Mouse (Mus musculus) cerebellum, adult (tissue): ENCODE data around the gene Gm10401.
"Not testable (repeated sequence)": the region's sequence is repeated elsewhere in the genome, so short reads cannot be mapped to it uniquely, and the experiment has no call there.

Experiments used
- ATAC-seq: cut with Nextera tagmentation; 2 replicates; pipeline ENCODE4 v1.9.2; 2017; ENCODE audit warnings: mild to moderate bottlenecking, moderate library complexity, mixed read lengths; ENCODE audit not compliant: insufficient number of reproducible peaks, low FRiP score, low TSS enrichment

Gene Gm10401

GRCm38 (mm10) chr5:115120978-115121377 is 22.9 kb upstream of the Gm10401 start:
- no peak for ATAC-seq

GRCm38 (mm10) chr5:115118961-115119570 is 21.0 kb upstream of the Gm10401 start, which contains the start of gene Acads:
TSS of gene Acads (minus strand) at chr5:115119346.
- 0 out of 2 replicates have a peak, but pooled peaks have one; percentile 31 for ATAC-seq

- no peak for ATAC-seq
Measured at GRCm38 (mm10) chr5:115117467-115117866, 19.4 kb upstream of the Gm10401 start.

GRCm38 (mm10) chr5:115116426-115116825 is 18.3 kb upstream of the Gm10401 start:
- no peak for ATAC-seq

GRCm38 (mm10) chr5:115114501-115114900 is 16.4 kb upstream of the Gm10401 start:
- ATAC-seq: no peak

GRCm38 (mm10) chr5:115113244-115113643 is 15.1 kb upstream of the Gm10401 start:
- ATAC-seq: no peak

GRCm38 (mm10) chr5:115111156-115111555 is 13.1 kb upstream of the Gm10401 start:
- no peak for ATAC-seq

- ATAC-seq: not testable (repeated sequence)
Measured at GRCm38 (mm10) chr5:115103253-115103652, 5.2 kb upstream of the Gm10401 start.

DNA sequence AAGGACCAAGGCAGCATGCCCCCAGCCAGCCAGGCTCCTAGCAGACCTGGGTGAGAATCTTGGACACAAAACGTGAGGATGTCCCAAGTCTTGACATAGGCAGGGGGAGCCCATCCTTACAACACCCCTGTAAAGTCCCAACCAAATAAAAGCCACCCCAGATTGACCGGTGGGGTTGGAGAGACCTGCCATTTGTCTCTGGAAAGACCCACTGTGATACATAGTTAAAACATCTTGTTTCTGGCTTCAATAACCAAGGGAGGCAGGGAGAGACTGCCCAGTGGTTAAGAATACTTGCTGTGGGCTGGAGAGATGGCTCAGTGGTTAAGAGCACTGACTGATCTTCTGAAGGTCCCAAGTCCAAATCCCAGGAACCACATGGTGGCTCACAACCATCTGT is 4.1 kb upstream of the Gm10401 start:
- no peak for ATAC-seq

DNA sequence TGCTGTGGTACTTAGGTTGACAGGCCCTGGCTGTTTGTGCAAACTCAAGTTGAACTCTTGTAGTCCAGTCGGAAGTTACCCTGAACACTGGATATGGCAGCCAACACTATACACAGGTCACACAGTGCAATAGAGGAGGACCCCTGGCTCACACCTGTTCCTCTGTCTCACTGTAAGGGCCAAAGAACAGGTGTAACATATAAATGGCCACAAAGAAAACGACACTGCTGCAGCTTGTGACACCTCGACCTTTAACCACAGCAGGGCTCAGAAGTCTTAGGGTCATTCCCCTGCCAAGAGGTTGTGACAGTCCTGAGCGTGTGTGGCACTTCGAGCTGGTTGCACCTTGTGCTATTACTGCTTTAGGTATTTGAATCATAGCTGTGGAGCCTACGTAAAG is 2.4 kb upstream of the Gm10401 start:
- ATAC-seq: no peak

DNA sequence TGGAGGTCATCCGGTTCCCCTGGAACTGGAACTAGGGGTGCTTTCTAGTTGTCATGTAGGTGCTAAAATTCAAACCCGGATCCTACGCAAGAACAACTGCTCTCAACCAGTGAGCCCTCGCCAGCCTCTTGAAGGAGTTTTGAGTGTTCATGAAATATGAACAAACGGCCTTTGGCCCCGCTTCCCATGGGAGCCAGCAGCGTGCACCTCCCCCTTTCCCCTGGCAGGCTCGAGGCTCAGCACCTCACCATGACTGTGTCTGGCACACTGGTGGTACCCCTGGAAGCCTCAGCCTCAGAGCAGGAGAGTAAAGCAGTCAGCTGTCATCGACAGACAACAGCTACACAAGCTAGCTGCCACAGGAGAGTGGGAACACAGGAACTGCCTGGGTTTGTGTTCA is 1.9 kb upstream of the Gm10401 start:
- ATAC-seq: no peak

DNA sequence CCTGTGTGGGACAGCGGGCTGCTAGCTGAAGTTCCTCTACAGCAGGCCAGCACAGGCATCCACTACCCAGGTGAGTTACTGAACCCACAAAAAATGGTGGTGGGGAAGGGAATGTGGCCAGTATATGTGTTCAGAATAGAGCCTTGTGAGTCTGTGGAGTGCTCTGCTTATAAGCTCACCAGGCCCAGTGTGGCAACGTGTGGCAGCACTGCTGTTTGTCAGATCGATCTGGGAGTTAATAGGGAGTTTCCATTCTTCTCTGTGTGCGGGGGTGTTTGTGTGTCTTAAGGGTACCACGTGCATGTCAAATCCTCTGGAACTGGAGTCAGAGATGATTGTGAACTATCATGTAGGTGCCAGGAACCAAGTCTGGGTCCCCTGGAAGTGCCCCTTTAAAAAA is 1.4 kb upstream of the Gm10401 start:
- no peak for ATAC-seq

DNA sequence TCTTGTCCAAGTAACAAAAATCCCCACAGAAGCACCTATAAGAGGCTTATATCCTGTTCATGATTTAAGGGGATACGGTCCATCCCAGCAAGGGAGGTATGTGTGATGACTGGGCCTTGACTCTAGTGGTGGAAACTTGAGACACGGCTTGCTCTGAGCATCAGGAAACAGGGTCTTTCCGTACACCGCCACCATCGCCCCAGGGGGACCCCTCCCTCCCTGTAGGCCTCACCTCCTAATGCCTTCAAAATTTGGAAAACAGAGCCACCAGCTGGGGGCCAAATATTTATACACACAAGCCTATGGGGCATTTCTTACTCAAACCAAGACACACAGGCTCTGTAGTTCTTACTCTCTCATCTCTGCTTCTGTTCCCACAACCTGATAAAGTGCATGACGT is 6.3 kb downstream of the Gm10401 start:
- ATAC-seq: no peak

- no peak for ATAC-seq
Measured at GRCm38 (mm10) chr5:115091015-115091414, 7.1 kb downstream of the Gm10401 start.

GRCm38 (mm10) chr5:115089592-115090268 is 8.4 kb downstream of the Gm10401 start:
- no peak for ATAC-seq

- ATAC-seq: no peak
Measured at GRCm38 (mm10) chr5:115085675-115086074, 12.4 kb downstream of the Gm10401 start.

- ATAC-seq: no peak
Measured at GRCm38 (mm10) chr5:115083492-115083891, 14.6 kb downstream of the Gm10401 start.

DNA sequence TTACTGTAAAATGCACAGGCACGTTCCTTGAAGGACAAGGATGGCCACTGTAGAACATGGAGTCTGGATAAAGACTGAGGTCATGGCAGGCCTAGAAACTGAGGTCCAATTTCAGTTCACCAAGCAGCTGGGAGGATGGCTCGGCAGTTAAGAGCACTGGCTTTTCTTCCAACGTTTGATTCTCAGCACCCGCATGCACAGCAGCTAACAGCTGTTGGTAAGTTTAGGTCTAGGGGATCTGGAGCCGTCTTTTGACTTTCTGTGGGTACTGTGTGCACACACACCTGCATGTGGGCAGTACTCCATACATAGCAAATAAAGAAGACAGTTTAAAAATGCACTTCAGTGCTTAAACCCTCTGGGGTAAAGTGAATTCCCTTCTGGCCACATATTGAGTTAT is 16.5 kb downstream of the Gm10401 start:
- ATAC-seq: no peak

- ATAC-seq: no peak
Measured at GRCm38 (mm10) chr5:115076144-115076901, 21.8 kb downstream of the Gm10401 start.

DNA sequence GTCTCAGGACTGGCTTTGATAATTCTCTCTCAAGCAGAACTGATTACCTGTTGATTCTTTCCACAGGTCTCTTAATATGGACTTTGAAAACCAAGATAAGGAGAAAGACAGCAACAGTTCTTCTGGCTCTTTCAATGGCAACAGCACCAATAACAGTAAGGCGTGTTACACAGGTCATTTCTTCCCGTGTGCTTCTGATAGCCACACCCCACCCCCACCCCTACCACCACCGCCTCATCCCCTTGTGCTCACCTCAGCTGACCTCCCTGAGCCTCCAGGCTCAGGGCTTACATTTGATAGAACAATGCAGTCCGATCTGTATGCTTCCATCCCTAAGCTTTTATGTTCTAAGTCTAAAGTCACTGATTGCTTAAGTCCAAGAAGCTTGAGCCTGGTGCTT is 23.3 kb downstream of the Gm10401 start:
- ATAC-seq: no peak

- ATAC-seq: not testable (repeated sequence)
Measured at GRCm38 (mm10) chr5:115073306-115073705, 24.8 kb downstream of the Gm10401 start.
